Mouse (Mus musculus) gastrocnemius, adult 8-10 months (tissue): ENCODE measurements around the gene Sdcbp2. TPM values are rescaled to one million over a fixed set of nuclear protein-coding genes. Genes with fewer than 3 reads are reported as not detected.
A peak's percentile ranks its signal among the peaks of the same experiment; 100 is the strongest.

Source experiments
- DNase-seq, 2 experiments: peaks; one replicate each; pipeline ENCODE4 v3.0.0; 2022; ENCODE audit warnings: low spot score in 2 of 2
- total RNA-seq, 4 experiments: library from RNA; stranded (reverse); gene quantifications; 2 replicates each; pipeline ENCODE4 v1.2.4; 2022

The Sdcbp2 gene
- total RNA-seq, 4 experiments from 2014 or later, result 0.17 to 1.1 (median 0.82) TPM

GRCm38 (mm10) chr2:151629310-151629709, 56.9 kb downstream of the Sdcbp2 start:
- DNase-seq, result no peak

GRCm38 (mm10) chr2:151631406-151632158, 59.2 kb downstream of the Sdcbp2 start:
- DNase-seq, result no peak

- DNase-seq, result peak; percentile 27 to 50
Measured at GRCm38 (mm10) chr2:151632159-151632814, 59.9 kb downstream of the Sdcbp2 start, which contains the start of gene Snph. TSS of gene Snph (minus strand) at chr2:151632593.

DNA sequence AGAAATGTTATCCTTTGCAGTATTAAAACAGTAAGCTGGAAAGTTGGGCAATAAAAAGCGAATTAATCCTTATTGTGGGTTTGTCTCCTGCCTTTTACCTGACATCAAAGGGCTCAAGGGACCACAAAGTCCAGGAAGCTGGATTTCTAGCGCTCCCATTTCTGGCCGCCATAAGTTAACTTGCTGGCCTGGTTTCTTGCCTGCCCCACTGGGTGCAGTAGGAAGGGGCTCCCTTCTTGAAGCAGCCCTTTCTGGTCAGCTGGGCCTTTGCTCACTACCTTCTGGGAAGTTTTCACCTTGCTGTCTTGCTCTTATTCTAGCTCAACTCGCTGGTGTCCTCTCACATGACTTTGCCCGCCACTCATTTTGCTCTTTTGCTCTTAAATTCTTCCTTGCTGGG, 60.6 kb downstream of the Sdcbp2 start:
- DNase-seq, result no peak

- no peak for DNase-seq
Measured at GRCm38 (mm10) chr2:151634903-151635302, 62.5 kb downstream of the Sdcbp2 start.

DNA sequence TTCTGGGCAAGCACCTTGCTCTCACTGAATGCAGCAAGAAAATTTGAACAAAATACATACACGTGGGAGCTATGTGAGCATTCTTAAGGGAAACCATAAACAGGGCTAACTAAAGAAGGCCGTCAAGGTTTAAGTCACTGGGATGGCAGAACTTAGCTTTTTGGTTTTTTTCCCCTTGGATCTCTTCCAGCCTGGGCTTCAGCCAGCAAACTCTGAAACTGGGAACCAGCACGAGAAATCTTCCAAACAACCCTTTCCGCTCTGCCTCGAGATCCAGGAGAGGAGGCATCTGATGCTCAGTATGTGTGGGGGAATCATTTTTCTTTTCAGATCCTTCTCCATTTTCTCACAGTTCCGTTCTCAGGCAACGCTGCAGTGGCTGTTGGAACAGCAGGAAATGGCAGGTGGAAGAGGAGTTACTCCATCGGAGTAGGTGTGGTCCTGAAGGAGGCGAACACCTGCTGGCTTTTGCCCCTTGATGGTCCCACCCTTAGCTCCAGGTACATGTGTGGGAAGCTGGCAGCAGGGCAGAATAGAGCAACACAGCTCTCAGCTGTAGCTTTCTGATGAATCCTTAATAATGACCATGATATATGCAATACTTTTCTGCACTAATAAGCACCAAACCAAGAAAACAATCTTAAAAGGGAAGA, 63.1 kb downstream of the Sdcbp2 start:
- no peak for DNase-seq

- no peak for DNase-seq
Measured at GRCm38 (mm10) chr2:151636015-151636402, 63.6 kb downstream of the Sdcbp2 start.

Other genes starting within 250 kb of the Sdcbp2 start
- not detected for gene 4921509C19Rik, start 96.5 kb upstream of the Sdcbp2 start, total RNA-seq
- 10 to 100 TPM; 72.8 to 83.3 (median 76.7) TPM for gene Nsfl1c, start 78.4 kb upstream of the Sdcbp2 start, total RNA-seq
- gene Fkbp1a, start 30.1 kb upstream of the Sdcbp2 start, total RNA-seq, result 100 to 1,000 TPM; 185 to 209 (median 194) TPM
- gene Snph, start 60.0 kb downstream of the Sdcbp2 start, total RNA-seq, result 10 to 100 TPM; 33.2 to 45.9 (median 39.9) TPM
- not detected for gene Rad21l, start 95.9 kb downstream of the Sdcbp2 start, total RNA-seq
- gene Tmem74b, start 129.4 kb downstream of the Sdcbp2 start, total RNA-seq, result 1 to 10 TPM in 3 of 4 experiments, under 1 TPM in 1; 0.46 to 1.8 (median 1.3) TPM
- gene Psmf1, start 171.6 kb downstream of the Sdcbp2 start, total RNA-seq, result 10 to 100 TPM; 15.4 to 17.7 (median 16.8) TPM